Mouse (Mus musculus) embryonic facial prominence, embryonic 11.5 days (tissue): ENCODE data around the gene Chrnd. TPM values are rescaled to one million over a fixed set of nuclear protein-coding genes. Genes with fewer than 3 reads are reported as not detected.

Experiments used
- ATAC-seq: fragments of 200-750 bp; cut with Nextera tagmentation; replicated peaks from 2 replicates; pipeline ENCODE4 v1.8.0; 2017; ENCODE audit warnings: low read depth; ENCODE audit not compliant: insufficient number of reproducible peaks, low FRiP score, low TSS enrichment
- DNase-seq: peaks from one replicate; pipeline ENCODE4 v3.0.0-alpha.2; 2015; ENCODE audit warnings: low spot score
- H3K27ac ChIP-seq: fragments of 300-500 bp; sonication (generic); replicated peaks from 2 replicates; pipeline ENCODE4 v1.5.1; 2014; ENCODE audit warnings: mild to moderate bottlenecking, low read depth, low read length, control low read depth
- H3K27me3 ChIP-seq: fragments of 300-500 bp; sonication (generic); 2 replicates; pipeline ENCODE4 v1.6.1; 2014; ENCODE audit warnings: mild to moderate bottlenecking, low read length, moderate library complexity, mixed read lengths; ENCODE audit not compliant: control insufficient read depth, insufficient read depth
- H3K36me3 ChIP-seq: fragments of 300-500 bp; sonication (generic); replicated peaks from 2 replicates; pipeline ENCODE4 v1.6.1; 2014; ENCODE audit warnings: low read depth, mild to moderate bottlenecking, low read length, moderate library complexity, mixed read lengths; ENCODE audit not compliant: control insufficient read depth, insufficient read depth
- H3K4me1 ChIP-seq: fragments of 300-500 bp; sonication (generic); 2 replicates; pipeline ENCODE4 v1.6.1; 2014; ENCODE audit warnings: low read length, mixed read lengths; ENCODE audit not compliant: control insufficient read depth, insufficient read depth
- H3K4me2 ChIP-seq: fragments of 300-500 bp; sonication (generic); 2 replicates; pipeline ENCODE4 v1.6.1; 2014; ENCODE audit warnings: low read depth, mild to moderate bottlenecking, control low read depth, low read length, moderate library complexity
- H3K4me3 ChIP-seq: fragments of 300-500 bp; sonication (generic); 2 replicates; pipeline ENCODE4 v1.5.1; 2014; ENCODE audit warnings: low read depth, low read length, control low read depth
- H3K9ac ChIP-seq: fragments of 300-500 bp; sonication (generic); replicated peaks from 2 replicates; pipeline ENCODE4 v1.6.1; 2014; ENCODE audit warnings: mild to moderate bottlenecking, control low read depth, low read length
- H3K9me3 ChIP-seq: fragments of 300-500 bp; sonication (generic); replicated peaks from 2 replicates; pipeline ENCODE4 v1.6.1; 2016; ENCODE audit warnings: mild to moderate bottlenecking, low read length, inconsistent platforms, mixed read lengths; ENCODE audit not compliant: control insufficient read depth
- WGBS: fragments of 180-500 bp; shearing (Covaris S2); extraction: QIAGEN DNeasy Blood & Tissue Kit; methylation state at CpG from one replicate; pipeline ENCODE4 v1.1.7; 2014; 5-methylcytosine and 5-hydroxymethylcytosine counted together
- polyA plus RNA-seq: library from polyadenylated mRNA; unstranded; fragments of >200 nt; fragmentation: Nextera tagmentation; extraction: Ambion mirVana; gene quantifications from 2 replicates; pipeline ENCODE4 v1.2.1, GENCODE M21; 2014

The Chrnd gene
- polyA plus RNA-seq, 1 experiment from 2014 or later = 0.22 TPM

- no peaks in the 10 kb centered on the region for H3K9me3 ChIP-seq
- H3K4me3 ChIP-seq = no peak overlapping the region
- no peak overlapping the region for H3K4me2 ChIP-seq
- WGBS = 24% methylated on average over 27 of the region's 28 CpGs
- H3K4me1 ChIP-seq = peaks cover 3% of the 10 kb centered on the region; the same call in 1 of the 2 replicates
- no peaks in the 10 kb centered on the region for H3K36me3 ChIP-seq
- H3K9ac ChIP-seq = peak overlapping the region; percentile 33; the same call in 1 of the 2 replicates
- ATAC-seq = peak; percentile 42; the same call in 1 of the 2 replicates
- peak; percentile 89 for DNase-seq
- no peak overlapping the region for H3K27ac ChIP-seq
- peaks cover 3% of the 10 kb centered on the region; the same call in 1 of the 2 replicates for H3K27me3 ChIP-seq
Observed at GRCm38 (mm10) chr1:87174006-87174955, 16.1 kb upstream of the Chrnd start.

- Histone ChIP-seq H3K4me3 (no peak overlapping the region), H3K9ac (no peak overlapping the region), H3K4me2 (no peak overlapping the region; the same call in 1 of the 2 replicates), H3K27ac (no peak overlapping the region), H3K4me1 (no peaks in the 10 kb centered on the region), H3K36me3 (no peaks in the 10 kb centered on the region), H3K9me3 (no peaks in the 10 kb centered on the region), H3K27me3 (no peaks in the 10 kb centered on the region)
- ATAC-seq = peak; percentile 49
- WGBS = 14% methylated on average over 11 of the region's 11 CpGs
- DNase-seq = peak; percentile 72
Observed at GRCm38 (mm10) chr1:87175852-87176292, 14.5 kb upstream of the Chrnd start.

GRCm38 (mm10) chr1:87180896-87181295 is 9.5 kb upstream of the Chrnd start:
- no peaks in the 10 kb centered on the region for H3K36me3 ChIP-seq
- no peak overlapping the region for H3K27ac ChIP-seq
- no peaks in the 10 kb centered on the region for H3K9me3 ChIP-seq
- ATAC-seq (no peak), DNase-seq (no peak)
- WGBS = 41% methylated on average over 5 of the region's 5 CpGs
- no peak overlapping the region for H3K4me3 ChIP-seq
- H3K27me3 ChIP-seq = peaks cover 21% of the 10 kb centered on the region
- H3K9ac ChIP-seq = no peak overlapping the region
- no peak overlapping the region for H3K4me2 ChIP-seq
- no peaks in the 10 kb centered on the region; the same call in 1 of the 2 replicates for H3K4me1 ChIP-seq

- Histone ChIP-seq H3K27me3 (peaks cover 28% of the 10 kb centered on the region), H3K4me3 (no peak within 1 kb of the TSS), H3K27ac (no peak within 1 kb of the TSS), H3K4me1 (no peaks in the 10 kb centered on the region; the same call in 1 of the 2 replicates), H3K36me3 (no peaks in the 10 kb centered on the region), H3K4me2 (no peak within 1 kb of the TSS), H3K9me3 (no peaks in the 10 kb centered on the region), H3K9ac (no peak within 1 kb of the TSS)
- no peak for ATAC-seq
- DNase-seq = no peak
- 55% methylated on average over 9 of the region's 9 CpGs for WGBS
Observed at GRCm38 (mm10) chr1:87183013-87183412, 7.4 kb upstream of the Chrnd start, which contains the start of gene Prss56. Gene Prss56 (plus strand): TSS chr1:87183313.

GRCm38 (mm10) chr1:87183998-87184750 is 6.2 kb upstream of the Chrnd start:
- no peaks in the 10 kb centered on the region for H3K9me3 ChIP-seq
- ATAC-seq = no peak
- no peak overlapping the region for H3K27ac ChIP-seq
- H3K4me1 ChIP-seq = no peaks in the 10 kb centered on the region; the same call in 1 of the 2 replicates
- H3K4me3 ChIP-seq = no peak overlapping the region
- H3K4me2 ChIP-seq = no peak overlapping the region; the same call in 1 of the 2 replicates
- DNase-seq = peak; percentile 54
- H3K36me3 ChIP-seq = no peaks in the 10 kb centered on the region
- H3K9ac ChIP-seq = no peak overlapping the region
- peaks cover 28% of the 10 kb centered on the region for H3K27me3 ChIP-seq
- WGBS = 27% methylated on average over 15 of the region's 15 CpGs

GRCm38 (mm10) chr1:87184751-87185139 is 5.7 kb upstream of the Chrnd start:
- Histone ChIP-seq H3K27me3 (peaks cover 28% of the 10 kb centered on the region), H3K4me3 (no peak overlapping the region), H3K36me3 (no peaks in the 10 kb centered on the region), H3K9me3 (no peaks in the 10 kb centered on the region), H3K9ac (no peak overlapping the region), H3K4me1 (no peaks in the 10 kb centered on the region; the same call in 1 of the 2 replicates), H3K4me2 (no peak overlapping the region; the same call in 1 of the 2 replicates), H3K27ac (no peak overlapping the region)
- WGBS = 12% methylated on average over 20 of the region's 20 CpGs
- ATAC-seq = no peak
- peak; percentile 68 for DNase-seq

- no peak overlapping the region for H3K27ac ChIP-seq
- peaks cover 28% of the 10 kb centered on the region for H3K27me3 ChIP-seq
- H3K4me3 ChIP-seq = no peak overlapping the region
- no peaks in the 10 kb centered on the region; the same call in 1 of the 2 replicates for H3K4me1 ChIP-seq
- ATAC-seq (no peak), DNase-seq (no peak)
- H3K9ac ChIP-seq = no peak overlapping the region
- WGBS = 8% methylated on average over 13 of the region's 13 CpGs
- H3K36me3 ChIP-seq = no peaks in the 10 kb centered on the region
- no peaks in the 10 kb centered on the region for H3K9me3 ChIP-seq
- no peak overlapping the region for H3K4me2 ChIP-seq
Observed at GRCm38 (mm10) chr1:87185526-87185925, 4.9 kb upstream of the Chrnd start.
